Mouse (Mus musculus): ENCODE results near the gene Rhou. TPM values are rescaled to one million over a fixed set of nuclear protein-coding genes. Genes with fewer than 3 reads are reported as not detected.
A peak's percentile ranks its signal among the peaks of the same experiment; 100 is the strongest.

The Rhou gene
- polyA plus RNA-seq, 1 experiment from 2014 or later: 2.8 TPM

DNA sequence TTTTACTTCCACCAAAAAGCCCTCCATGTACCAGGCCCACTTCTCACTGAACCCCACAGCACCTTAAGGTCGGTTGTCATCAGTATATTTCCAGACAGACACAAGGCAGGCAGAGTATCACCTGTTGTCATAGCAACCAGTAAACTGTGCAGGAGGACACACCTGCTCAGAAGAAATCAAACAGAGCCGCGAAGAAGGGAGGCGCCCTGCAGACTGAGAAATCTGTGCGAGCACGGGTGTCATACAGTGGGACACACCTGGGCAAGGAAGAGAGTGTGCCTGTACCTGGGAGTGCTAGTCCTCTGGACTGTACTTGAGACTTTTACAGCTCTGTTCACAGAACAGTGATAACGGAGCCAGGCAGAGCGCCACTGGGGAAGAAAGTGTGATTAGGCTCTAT lies 55.0 kb downstream of the Rhou start:
- no peaks in the 10 kb centered on the region for H3K36me3 ChIP-seq (replicated peaks; ENCODE audit: insufficient read depth, low read length)
- peaks cover 18% of the 10 kb centered on the region for H3K4me1 ChIP-seq (ENCODE audit: insufficient read depth)
- TF ChIP-seq CTCF (IDR thresholded peaks at IDR 0.05; ENCODE audit: low read depth) (no peak), EP300 (IDR thresholded peaks at IDR 0.05; ENCODE audit: low read depth) (no peak)
- H3K4me3 ChIP-seq (ENCODE audit: low read depth, low read length): no peak overlapping the region
- no peak overlapping the region for H3K4me2 ChIP-seq (ENCODE audit: low read depth, low read length)
- no peaks in the 10 kb centered on the region for H3K27me3 ChIP-seq (ENCODE audit: insufficient read depth, low read length)
- H3K27ac ChIP-seq (ENCODE audit: low read depth): no peak overlapping the region
- DNase-seq: no peak
- H3K9ac ChIP-seq (replicated peaks): no peak overlapping the region
- no peaks in the 10 kb centered on the region for H3K9me3 ChIP-seq (ENCODE audit: low read length)
- ATAC-seq: no peak
- 69% methylated on average over 8 of the region's 8 CpGs for WGBS (ENCODE audit: insufficient replicate concordance)

DNA sequence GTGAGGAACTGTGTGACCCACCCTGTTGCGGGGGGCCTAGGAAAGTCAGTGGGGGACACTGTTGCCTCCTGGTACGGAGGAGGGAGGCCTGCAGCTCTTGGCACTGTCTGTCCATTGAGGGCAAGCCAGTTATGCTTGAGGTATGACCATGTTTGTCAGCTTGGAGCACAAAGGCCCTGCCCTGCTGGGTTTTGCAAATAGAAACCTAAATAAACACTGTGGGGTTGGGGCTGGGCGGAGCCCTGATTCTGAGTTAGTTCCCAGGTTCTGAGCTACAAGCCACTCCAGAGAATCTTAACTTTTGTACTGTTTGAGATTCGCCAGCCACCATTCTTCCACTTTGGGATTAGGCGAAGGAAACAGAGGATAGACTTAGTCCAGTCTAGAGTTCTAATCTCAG lies 56.6 kb downstream of the Rhou start:
- H3K9me3 ChIP-seq (ENCODE audit: low read length): no peaks in the 10 kb centered on the region
- H3K27ac ChIP-seq (ENCODE audit: low read depth): peak overlapping the region; percentile 60; the same call in 1 of the 2 replicates
- H3K4me3 ChIP-seq (ENCODE audit: low read depth, low read length): no peak overlapping the region
- no peaks in the 10 kb centered on the region for H3K36me3 ChIP-seq (replicated peaks; ENCODE audit: insufficient read depth, low read length)
- ATAC-seq (peak; percentile 71), DNase-seq (no peak)
- TF ChIP-seq CTCF (IDR thresholded peaks at IDR 0.05; ENCODE audit: low read depth): no peak
- TF ChIP-seq EP300 (IDR thresholded peaks at IDR 0.05; ENCODE audit: low read depth): no peak
- no peak overlapping the region for H3K4me2 ChIP-seq (ENCODE audit: low read depth, low read length)
- H3K9ac ChIP-seq (replicated peaks): no peak overlapping the region
- no peaks in the 10 kb centered on the region for H3K27me3 ChIP-seq (ENCODE audit: insufficient read depth, low read length)
- H3K4me1 ChIP-seq (ENCODE audit: insufficient read depth): peaks cover 11% of the 10 kb centered on the region
- WGBS (ENCODE audit: insufficient replicate concordance): 68% methylated on average over 5 of the region's 5 CpGs

Other genes starting within 250 kb of the Rhou start
- not detected in 2 replicates for gene Mc1r, start 246.8 kb upstream of the Rhou start, polyA plus RNA-seq (2015; fragmentation: Nextera tagmentation; extraction: Ambion mirVana)
- 0.20 and 0.24 TPM in 2 replicates for gene Tubb3, start 242.5 kb upstream of the Rhou start, polyA plus RNA-seq (2015; fragmentation: Nextera tagmentation; extraction: Ambion mirVana)
- 10.1 and 11.6 TPM in 2 replicates for gene Def8, start 230.4 kb upstream of the Rhou start, polyA plus RNA-seq (2015; fragmentation: Nextera tagmentation; extraction: Ambion mirVana)
- 22.0 and 24.3 TPM in 2 replicates for gene Afg3l1, start 176.0 kb upstream of the Rhou start, polyA plus RNA-seq (2015; fragmentation: Nextera tagmentation; extraction: Ambion mirVana)
- not detected in 2 replicates for gene Dbndd1, start 138.5 kb upstream of the Rhou start, polyA plus RNA-seq (2015; fragmentation: Nextera tagmentation; extraction: Ambion mirVana)
- gene Gas8, start 135.1 kb upstream of the Rhou start, polyA plus RNA-seq (2015; fragmentation: Nextera tagmentation; extraction: Ambion mirVana): 2.7 and 2.9 TPM in 2 replicates
- 30.4 and 36.3 TPM in 2 replicates for gene Rab4a, start 152.1 kb downstream of the Rhou start, polyA plus RNA-seq (2015; fragmentation: Nextera tagmentation; extraction: Ambion mirVana)
- 1.2 and 1.5 TPM in 2 replicates for gene Ccsap, start 206.3 kb downstream of the Rhou start, polyA plus RNA-seq (2015; fragmentation: Nextera tagmentation; extraction: Ambion mirVana)
- 18.6 and 358 TPM in 2 replicates for gene Acta1, start 240.8 kb downstream of the Rhou start, polyA plus RNA-seq (2015; fragmentation: Nextera tagmentation; extraction: Ambion mirVana)

Data from liver, postnatal 0 days (tissue).